Mouse (Mus musculus): ENCODE results near the gene Atm. TPM values are rescaled to one million over a fixed set of nuclear protein-coding genes. Genes with fewer than 3 reads are reported as not detected.

The Atm gene
- total RNA-seq, 1 experiment, result 31.4 TPM

GRCm38 (mm10) chr9:53398388-53398700 is 138.2 kb downstream of the Atm start:
- DNase-seq (ENCODE audit: low read depth, low spot score), result peak; percentile 90
- Histone ChIP-seq H3K9me3 (ENCODE audit: control insufficient read depth, insufficient read depth, low read depth, low read length) (no peaks in the 10 kb centered on the region), H3K9ac (ENCODE audit: insufficient read depth, low read depth, low read length, poor library complexity, severe bottlenecking) (0 out of 2 replicates have a peak overlapping the region, but pooled peaks have one; percentile 5), H3K4me3 (ENCODE audit: insufficient read depth in 1 of 2, low read depth in 1 of 2, low read length in 2 of 2, poor library complexity in 1 of 2, severe bottlenecking in 1 of 2) (peak overlapping the region; percentile 51 to 78), H3K4me1 (ENCODE audit: control insufficient read depth in 2 of 2, insufficient read depth in 2 of 2, low read length in 2 of 2, poor library complexity in 1 of 2) (peaks cover 4 to 6% of the 10 kb centered on the region in 2 experiments), H3K36me3 (ENCODE audit: control insufficient read depth, insufficient read depth, low read length, poor library complexity, severe bottlenecking) (no peaks in the 10 kb centered on the region; the same call in 1 of the 2 replicates), H3K27ac (ENCODE audit: insufficient read depth, low read depth, low read length, poor library complexity, severe bottlenecking) (no peak overlapping the region)
- in situ Hi-C loops (cut with MboI; ENCODE audit: low sequenced_read_pairs in 2 of 2, unreplicated experiment in 2 of 2), result loop anchor here in 1 of 2 experiments (25.0 kb wide), 1 partner anchor 136 kb away; no protein-coding TSS in a partner anchor
- peak; percentile 68; the same call in 1 of the 2 replicates for TF ChIP-seq ZC3H11A (IDR thresholded peaks at IDR 0.05; ENCODE audit: borderline replicate concordance, low read depth, low read length)
- TF ChIP-seq CHD2 (IDR thresholded peaks at IDR 0.05; ENCODE audit: low read depth, low read length), result no peak
- no peak for TF ChIP-seq MAFK (IDR thresholded peaks at IDR 0.05; ENCODE audit: insufficient read depth, low read depth, low read length)

GRCm38 (mm10) chr9:53397685-53398387 is 138.7 kb downstream of the Atm start:
- Histone ChIP-seq H3K4me1 (ENCODE audit: control insufficient read depth in 2 of 2, insufficient read depth in 2 of 2, low read length in 2 of 2, poor library complexity in 1 of 2) (peaks cover 4% of the 10 kb centered on the region in 2 experiments; a peak in 3 of 4 replicates), H3K27ac (ENCODE audit: insufficient read depth, low read depth, low read length, poor library complexity, severe bottlenecking) (no peak overlapping the region), H3K9ac (ENCODE audit: insufficient read depth, low read depth, low read length, poor library complexity, severe bottlenecking) (peak overlapping the region; percentile 36), H3K4me3 (ENCODE audit: insufficient read depth in 1 of 2, low read depth in 1 of 2, low read length in 2 of 2, poor library complexity in 1 of 2, severe bottlenecking in 1 of 2) (peak overlapping the region; percentile 51 to 78), H3K36me3 (ENCODE audit: control insufficient read depth, insufficient read depth, low read length, poor library complexity, severe bottlenecking) (no peaks in the 10 kb centered on the region; the same call in 1 of the 2 replicates), H3K9me3 (ENCODE audit: control insufficient read depth, insufficient read depth, low read depth, low read length) (no peaks in the 10 kb centered on the region)
- 0 out of 2 replicates have a peak, but pooled peaks have one; percentile 28 for TF ChIP-seq HCFC1 (IDR thresholded peaks at IDR 0.05; ENCODE audit: borderline replicate concordance, insufficient read depth, low read length)
- no peak for TF ChIP-seq CHD2 (IDR thresholded peaks at IDR 0.05; ENCODE audit: low read depth, low read length)
- TF ChIP-seq ZNF384 (IDR thresholded peaks at IDR 0.05; ENCODE audit: low read depth, low read length), result no peak
- no peak for DNase-seq (ENCODE audit: low read depth, low spot score)
- in situ Hi-C loops (cut with MboI; ENCODE audit: low sequenced_read_pairs in 2 of 2, unreplicated experiment in 2 of 2), result loop anchor here in 1 of 2 experiments (25.0 kb wide), 1 partner anchor 136 kb away; no protein-coding TSS in a partner anchor

GRCm38 (mm10) chr9:53390136-53390535 is 146.4 kb downstream of the Atm start:
- Histone ChIP-seq H3K36me3 (ENCODE audit: control insufficient read depth, insufficient read depth, low read length, poor library complexity, severe bottlenecking) (no peaks in the 10 kb centered on the region; the same call in 1 of the 2 replicates), H3K4me3 (ENCODE audit: insufficient read depth in 1 of 2, low read depth in 1 of 2, low read length in 2 of 2, poor library complexity in 1 of 2, severe bottlenecking in 1 of 2) (no peak overlapping the region), H3K4me1 (ENCODE audit: control insufficient read depth in 2 of 2, insufficient read depth in 2 of 2, low read length in 2 of 2, poor library complexity in 1 of 2) (no peaks in the 10 kb centered on the region), H3K9me3 (ENCODE audit: control insufficient read depth, insufficient read depth, low read depth, low read length) (no peaks in the 10 kb centered on the region), H3K27ac (ENCODE audit: insufficient read depth, low read depth, low read length, poor library complexity, severe bottlenecking) (no peak overlapping the region), H3K9ac (ENCODE audit: insufficient read depth, low read depth, low read length, poor library complexity, severe bottlenecking) (no peak overlapping the region)
- TF ChIP-seq ZC3H11A (IDR thresholded peaks at IDR 0.05; ENCODE audit: borderline replicate concordance, low read depth, low read length) (no peak), CHD2 (IDR thresholded peaks at IDR 0.05; ENCODE audit: low read depth, low read length) (no peak), ZNF384 (IDR thresholded peaks at IDR 0.05; ENCODE audit: low read depth, low read length) (no peak), MAFK (IDR thresholded peaks at IDR 0.05; ENCODE audit: insufficient read depth, low read depth, low read length) (no peak), HCFC1 (IDR thresholded peaks at IDR 0.05; ENCODE audit: borderline replicate concordance, insufficient read depth, low read length) (no peak)
- in situ Hi-C loops (cut with MboI; ENCODE audit: low sequenced_read_pairs in 2 of 2, unreplicated experiment in 2 of 2), result loop anchor here in 1 of 2 experiments (25.0 kb wide), 1 partner anchor 128 kb away; no protein-coding TSS in a partner anchor
- DNase-seq (ENCODE audit: low read depth, low spot score), result no peak

Other genes starting within 250 kb of the Atm start
- 0.21 and 0.27 TPM in 2 replicates for gene Exph5, start 235.1 kb downstream of the Atm start, total RNA-seq (2012; rRNA removed)
- gene Kdelc2, start 152.7 kb downstream of the Atm start, total RNA-seq (2012; rRNA removed), result 5.5 and 7.9 TPM in 2 replicates
- 1.1 and 1.2 TPM in 2 replicates for gene 4930550C14Rik, start 134.4 kb downstream of the Atm start, total RNA-seq (2012; rRNA removed)
- gene Npat, start 307 bp upstream of the Atm start, total RNA-seq (2012; rRNA removed), result 18.8 and 22.8 TPM in 2 replicates
- 7.1 and 9.8 TPM in 2 replicates for gene Acat1, start 73.6 kb upstream of the Atm start, total RNA-seq (2012; rRNA removed)
- 31.5 and 42.6 TPM in 2 replicates for gene Cul5, start 133.3 kb upstream of the Atm start, total RNA-seq (2012; rRNA removed)
- gene Rab39, start 169.5 kb upstream of the Atm start, total RNA-seq (2012; rRNA removed), result 1.1 and 1.8 TPM in 2 replicates
- gene Slc35f2, start 234.8 kb upstream of the Atm start, total RNA-seq (2012; rRNA removed), result 61.1 and 76.7 TPM in 2 replicates

Data from ES-E14 (cell line).